Mouse (Mus musculus) spleen, adult 2 months (tissue): ENCODE measurements around the gene Mars. TPM values are rescaled to one million over a fixed set of nuclear protein-coding genes. Genes with fewer than 3 reads are reported as not detected.

Experiments
- DNase-seq, 2 experiments: peaks; one replicate each; pipeline versions ENCODE4 v3.0.0 to v3.0.0-alpha.2; 2012 to 2021; ENCODE audit warnings: low spot score in 2 of 2, low read depth in 1 of 2
- H3K27ac ChIP-seq: fragments of 200-500 bp; 2 replicates; pipeline ENCODE4 v1.5.1; 2012; ENCODE audit warnings: low read length, inconsistent platforms; ENCODE audit not compliant: insufficient read depth
- H3K27me3 ChIP-seq: fragments of 200-500 bp; 2 replicates; pipeline ENCODE4 v1.6.1; 2012; ENCODE audit warnings: mild to moderate bottlenecking, moderate library complexity, low read length, inconsistent platforms; ENCODE audit not compliant: control insufficient read depth, insufficient read depth
- H3K36me3 ChIP-seq: fragments of 200-500 bp; 2 replicates; pipeline ENCODE4 v1.6.1; 2012; ENCODE audit warnings: mild to moderate bottlenecking, low read length, inconsistent platforms; ENCODE audit not compliant: control insufficient read depth, insufficient read depth
- H3K4me1 ChIP-seq: fragments of 200-500 bp; 2 replicates; pipeline ENCODE4 v1.6.1; 2011; ENCODE audit warnings: inconsistent platforms; ENCODE audit not compliant: control insufficient read depth, insufficient read depth, insufficient read length
- H3K4me3 ChIP-seq: fragments of 200-500 bp; 2 replicates; pipeline ENCODE4 v1.5.1; 2011; ENCODE audit warnings: mild to moderate bottlenecking, inconsistent platforms; ENCODE audit not compliant: insufficient read depth, insufficient read length; ENCODE audit errors: extremely low read depth
- CTCF ChIP-seq: fragments of 200-500 bp; IDR thresholded peaks from 2 replicates; pipeline ENCODE4 v1.5.1; 2011; ENCODE audit warnings: mild to moderate bottlenecking, inconsistent platforms; ENCODE audit not compliant: insufficient read depth, insufficient read length, insufficient replicate concordance; ENCODE audit errors: extremely low read depth
- POLR2A ChIP-seq: fragments of 200-500 bp; IDR thresholded peaks from 2 replicates; pipeline ENCODE4 v1.6.1; 2011; ENCODE audit warnings: low read depth, low read length, inconsistent platforms
- WGBS: fragments of 180-500 bp; shearing (Covaris S2); methylation state at CpG from one replicate; pipeline ENCODE4 v1.1.7; 2018; 5-methylcytosine and 5-hydroxymethylcytosine counted together
- polyA plus RNA-seq: library from polyadenylated mRNA; depleted of rRNA; stranded (reverse); fragments of >200 nt; gene quantifications from 2 replicates; pipeline ENCODE4 v1.2.3, GENCODE M21; 2012

The Mars gene
- polyA plus RNA-seq, 1 experiment, result 33.2 TPM

- no peak for DNase-seq
- H3K4me1 ChIP-seq, result peaks cover 3% of the 10 kb centered on the region; the same call in 1 of the 2 replicates
These were observed 43.2 kb downstream of the Mars start for GRCm38 (mm10) chr10:127268401-127268800.

DNA sequence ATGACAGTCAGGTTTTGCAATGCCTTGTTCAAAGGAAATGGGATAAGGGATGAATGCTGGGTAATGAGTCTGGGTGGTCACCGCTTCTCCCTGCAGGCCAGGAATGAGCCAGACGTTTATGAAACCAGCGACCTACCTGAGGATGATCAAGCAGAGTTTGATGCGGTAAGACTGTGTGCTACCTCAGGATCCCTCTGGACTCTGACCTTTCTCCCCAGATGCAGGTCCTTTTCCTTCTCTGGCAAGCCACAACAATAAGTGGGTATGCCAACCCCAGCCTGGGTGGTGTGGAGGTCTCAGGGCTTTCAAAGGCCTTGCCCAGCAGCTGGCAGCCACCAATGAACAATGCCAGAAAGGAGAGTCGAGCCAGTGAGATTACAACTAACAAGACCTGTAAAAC lies 44.3 kb downstream of the Mars start:
- Histone ChIP-seq H3K27me3 (peaks cover 4% of the 10 kb centered on the region; the same call in 1 of the 2 replicates), H3K36me3 (no peaks in the 10 kb centered on the region), H3K27ac (no peak overlapping the region), H3K4me3 (0 out of 2 replicates have a peak overlapping the region, but pooled peaks have one; percentile 66), H3K4me1 (peaks cover 6% of the 10 kb centered on the region; the same call in 1 of the 2 replicates)
- 91% methylated on average over 5 of the region's 5 CpGs for WGBS
- TF ChIP-seq POLR2A (no peak), CTCF (no peak)
- no peak for DNase-seq

More at GRCm38 (mm10) chr10:127268401-127268800, 43.2 kb downstream of the Mars start:
- no peak overlapping the region for H3K27ac ChIP-seq
- WGBS, result 86% methylated on average over 5 of the region's 5 CpGs
- no peak overlapping the region for H3K4me3 ChIP-seq
- TF ChIP-seq POLR2A (no peak), CTCF (no peak)
- H3K27me3 ChIP-seq, result no peaks in the 10 kb centered on the region
- H3K36me3 ChIP-seq, result peaks cover 2% of the 10 kb centered on the region

DNA sequence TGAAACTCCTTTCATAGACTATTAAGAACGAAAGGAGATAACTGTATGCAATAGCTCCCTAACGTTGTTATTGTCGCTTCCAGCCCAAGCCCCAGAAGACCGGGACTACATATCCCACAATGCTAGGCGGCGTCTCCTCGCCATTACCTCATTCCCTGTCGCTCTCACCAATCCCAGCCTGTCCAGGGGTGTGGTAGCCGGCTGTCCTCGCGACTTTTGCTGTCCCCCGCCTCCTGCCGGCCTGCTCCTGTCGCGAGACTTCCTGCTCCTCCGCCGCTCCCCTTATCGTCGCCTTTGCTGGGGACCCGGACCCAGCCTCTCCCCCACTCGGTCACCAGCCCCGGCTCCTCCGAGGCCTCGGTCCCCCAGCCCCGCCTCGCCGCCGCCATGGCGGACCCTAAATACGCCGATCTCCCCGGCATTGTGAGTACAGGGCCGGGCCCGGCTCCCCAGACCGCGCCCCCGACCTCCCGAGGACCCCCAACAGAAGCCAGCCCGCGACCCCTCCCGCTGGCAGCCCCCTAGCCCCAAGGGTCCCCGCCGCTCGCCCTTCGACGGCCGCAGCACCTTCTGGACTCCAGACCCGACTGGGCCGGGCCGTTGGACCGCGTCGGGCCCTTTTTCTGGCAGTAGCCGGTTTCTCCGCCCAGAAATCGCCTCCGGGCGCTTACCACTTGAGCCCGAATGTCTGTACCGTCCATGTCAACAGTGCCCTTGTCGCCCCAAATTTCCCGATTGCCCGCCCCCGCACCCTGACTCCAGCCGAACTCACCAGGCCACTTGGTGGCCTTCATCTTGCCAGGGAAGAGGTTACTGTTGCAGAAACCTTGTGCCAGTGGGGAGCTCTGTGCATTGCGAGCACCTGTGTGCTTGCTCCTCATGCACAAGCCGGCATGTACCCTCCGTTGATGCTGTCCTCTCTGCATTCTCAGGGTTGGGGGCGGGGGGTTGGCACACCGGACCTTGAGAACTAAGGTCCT lies 45.2 kb downstream of the Mars start, which contains the start of gene Dctn2:
TSS of gene Dctn2 (plus strand) at position 257 of the 980 bp plus-strand sequence.
- TF ChIP-seq POLR2A, result peak; percentile 43; the same call in 1 of the 2 replicates
- TF ChIP-seq CTCF, result no peak
- 2% methylated on average over 65 of the region's 70 CpGs for WGBS
- peaks cover 6% of the 10 kb centered on the region; the same call in 1 of the 2 replicates for H3K4me1 ChIP-seq

DNA sequence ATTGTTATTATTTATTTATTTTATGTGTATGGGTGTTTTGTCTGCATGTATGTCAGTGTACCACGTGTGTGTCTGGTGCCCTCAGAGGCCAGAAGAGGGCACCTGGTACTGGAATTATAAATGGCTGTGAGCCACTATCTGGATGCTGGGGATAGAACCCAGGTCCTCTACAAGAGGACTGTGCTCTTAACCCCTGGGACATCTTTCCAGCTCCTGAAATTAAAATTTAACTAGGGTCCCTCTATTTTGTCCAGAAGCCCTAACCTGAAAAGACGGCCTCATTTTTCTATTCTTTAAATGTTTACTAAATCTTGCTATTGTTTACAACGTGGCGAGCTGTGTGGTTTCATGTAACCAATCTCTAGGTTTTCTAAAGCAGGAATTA lies 45.9 kb downstream of the Mars start:
- Histone ChIP-seq H3K4me3 (no peak overlapping the region; the same call in 1 of the 2 replicates), H3K27me3 (peaks cover 4% of the 10 kb centered on the region; the same call in 1 of the 2 replicates), H3K4me1 (peaks cover 6% of the 10 kb centered on the region; the same call in 1 of the 2 replicates), H3K36me3 (no peaks in the 10 kb centered on the region), H3K27ac (no peak overlapping the region)
- 37% methylated on average over 4 of the region's 4 CpGs for WGBS
- DNase-seq, result peak in 1 of 2 experiments; percentile 17
- TF ChIP-seq CTCF (no peak), POLR2A (no peak)

More for the DNA sequence above, 45.2 kb downstream of the Mars start, which contains the start of gene Dctn2:
- H3K36me3 ChIP-seq, result no peaks in the 10 kb centered on the region
- peaks cover 4% of the 10 kb centered on the region; the same call in 1 of the 2 replicates for H3K27me3 ChIP-seq
- peak; percentile 87 to 91 for DNase-seq
- H3K4me3 ChIP-seq, result peak within 1 kb of the TSS; percentile 66
- peak within 1 kb of the TSS; percentile 34 for H3K27ac ChIP-seq

DNA sequence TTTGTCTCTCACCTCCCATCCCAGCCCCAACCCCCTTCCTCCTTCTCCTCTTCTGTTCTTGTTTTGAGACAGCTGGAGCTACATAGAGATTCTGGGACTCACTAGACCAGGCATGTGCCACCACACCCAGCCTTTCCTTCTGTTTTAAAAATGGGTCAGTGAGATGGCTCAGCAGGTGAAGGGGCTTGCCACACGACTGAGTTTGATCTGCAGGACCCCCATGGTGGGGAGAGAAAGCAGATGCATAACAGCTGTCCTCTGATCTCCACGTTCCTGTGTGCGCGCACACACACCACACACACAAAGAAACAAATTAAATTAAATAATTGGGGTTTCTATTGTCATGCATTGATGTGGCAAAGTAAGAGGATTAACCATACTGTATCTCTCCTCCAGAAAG lies 46.6 kb downstream of the Mars start:
- Histone ChIP-seq H3K27ac (no peak overlapping the region), H3K4me3 (no peak overlapping the region), H3K27me3 (peaks cover 4% of the 10 kb centered on the region; the same call in 1 of the 2 replicates), H3K36me3 (no peaks in the 10 kb centered on the region), H3K4me1 (peaks cover 6% of the 10 kb centered on the region; the same call in 1 of the 2 replicates)
- 82% methylated on average over 4 of the region's 4 CpGs for WGBS
- no peak for DNase-seq
- no peak for TF ChIP-seq POLR2A

DNA sequence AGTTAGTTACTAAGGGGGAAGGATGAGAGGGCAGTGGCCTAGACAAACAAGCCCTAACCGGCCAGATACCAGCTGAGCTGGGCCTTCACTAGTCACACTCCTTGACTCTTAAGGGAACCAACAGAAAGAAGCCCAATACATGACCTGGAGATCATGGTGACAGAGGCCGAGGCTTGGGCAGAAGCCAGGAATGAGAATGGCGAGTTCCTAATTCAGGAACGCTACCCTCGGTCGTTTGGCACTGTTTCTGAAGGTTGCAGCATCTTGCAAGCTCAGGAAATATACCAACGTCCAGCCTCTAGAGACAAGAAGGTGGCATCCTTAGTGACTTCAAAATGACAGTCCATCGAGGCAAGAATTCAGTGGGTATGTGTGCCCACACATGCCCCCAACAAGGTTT lies 47.2 kb downstream of the Mars start:
- H3K4me1 ChIP-seq, result peaks cover 6% of the 10 kb centered on the region; the same call in 1 of the 2 replicates
- H3K27ac ChIP-seq, result no peak overlapping the region
- H3K4me3 ChIP-seq, result no peak overlapping the region
- TF ChIP-seq POLR2A (no peak), CTCF (no peak)
- WGBS, result 91% methylated on average over 8 of the region's 8 CpGs
- peaks cover 4% of the 10 kb centered on the region; the same call in 1 of the 2 replicates for H3K27me3 ChIP-seq
- DNase-seq, result no peak
- H3K36me3 ChIP-seq, result no peaks in the 10 kb centered on the region
